Mouse (Mus musculus) CH12.LX (cell line): ENCODE measurements around the gene Krtap9-3. TPM values are rescaled to one million over a fixed set of nuclear protein-coding genes. Genes with fewer than 3 reads are reported as not detected.

Experiments used
- DNase-seq: peaks from one replicate; pipeline ENCODE4 v3.0.0-alpha.2; 2013; ENCODE audit errors: extremely low read depth
- H3K27ac ChIP-seq: 2 replicates; pipeline ENCODE4 v1.5.1; 2012; ENCODE audit warnings: low read depth, mild to moderate bottlenecking, control low read depth, moderate library complexity; ENCODE audit not compliant: insufficient read depth
- H3K27me3 ChIP-seq: replicated peaks from 2 replicates; pipeline ENCODE3; 2012; ENCODE audit warnings: inconsistent platforms
- H3K36me3 ChIP-seq, 2 experiments: replicated peaks in 1 of 2; 2 replicates each; pipeline versions ENCODE3 to v1.6.1; 2012; ENCODE audit warnings: inconsistent platforms in 1 of 2, low read length in 1 of 2, mild to moderate bottlenecking in 1 of 2, mixed read lengths in 1 of 2, moderate library complexity in 1 of 2; ENCODE audit not compliant: control insufficient read depth in 1 of 2, insufficient read depth in 1 of 2
- H3K4me1 ChIP-seq, 2 experiments: 2 replicates each; pipeline ENCODE4 v1.6.1; 2012; ENCODE audit warnings: inconsistent platforms in 1 of 2, moderate library complexity in 1 of 2; ENCODE audit not compliant: insufficient read depth in 2 of 2, control insufficient read depth in 1 of 2
- H3K4me2 ChIP-seq: 2 replicates; pipeline ENCODE4 v1.6.1; 2012; ENCODE audit warnings: low read depth, mild to moderate bottlenecking, control low read depth; ENCODE audit not compliant: poor library complexity, insufficient read depth, severe bottlenecking
- H3K4me3 ChIP-seq, 3 experiments: fragments of 150-350 bp in 1 of 3; sonication (generic) in 1 of 3; replicated peaks in 1 of 3; 2 replicates each; pipeline versions ENCODE3 to v1.5.1; 2011 to 2012; ENCODE audit warnings: low read depth in 2 of 3, low read length in 2 of 3, mild to moderate bottlenecking in 2 of 3, moderate library complexity in 2 of 3, control low read depth in 1 of 3, improper control_type of control experiment in 1 of 3, inconsistent platforms in 1 of 3, mixed read lengths in 1 of 3; ENCODE audit not compliant: poor library complexity in 1 of 3
- H3K79me2 ChIP-seq: replicated peaks from 2 replicates; pipeline ENCODE4 v1.6.1; 2012; ENCODE audit warnings: mild to moderate bottlenecking, moderate library complexity; ENCODE audit not compliant: control insufficient read depth, poor library complexity, insufficient read depth, severe bottlenecking; ENCODE audit errors: extremely low read depth
- H3K9ac ChIP-seq: 2 replicates; pipeline ENCODE4 v1.6.1; 2012; ENCODE audit warnings: low read depth, mild to moderate bottlenecking, control low read depth, moderate library complexity; ENCODE audit not compliant: insufficient read depth
- H3K9me3 ChIP-seq: replicated peaks from 2 replicates; pipeline ENCODE3; 2012; ENCODE audit warnings: low read length, inconsistent platforms, mixed read lengths
- CHD1 ChIP-seq: IDR thresholded peaks from 2 replicates; pipeline ENCODE4 v1.6.1; 2012; ENCODE audit warnings: low read depth, low read length, improper control_type of control experiment, inconsistent platforms
- E2F4 ChIP-seq: IDR thresholded peaks from 2 replicates; pipeline ENCODE4 v1.6.1; 2011; ENCODE audit warnings: low read depth, low read length, improper control_type of control experiment; ENCODE audit not compliant: insufficient replicate concordance
- ELF1 ChIP-seq: IDR thresholded peaks from 2 replicates; pipeline ENCODE4 v1.6.1; 2014; ENCODE audit warnings: low read depth, mild to moderate bottlenecking, inconsistent platforms, low read length, improper control_type of control experiment
- ETS1 ChIP-seq: conservative IDR thresholded peaks from 2 replicates; pipeline ENCODE4 v1.6.1; 2012; ENCODE audit warnings: low read depth, mild to moderate bottlenecking, inconsistent platforms, low read length, improper control_type of control experiment, moderate library complexity
- IRF4 ChIP-seq: IDR thresholded peaks from 2 replicates; pipeline ENCODE4 v1.6.1; 2014; ENCODE audit warnings: low read depth, mild to moderate bottlenecking, inconsistent platforms, low read length, improper control_type of control experiment
- JUND ChIP-seq: conservative IDR thresholded peaks from 2 replicates; pipeline ENCODE4 v1.6.1; 2011; ENCODE audit warnings: low read depth, low read length, improper control_type of control experiment
- MAFK ChIP-seq: IDR thresholded peaks from 2 replicates; pipeline ENCODE4 v1.6.1; 2011; ENCODE audit warnings: low read length, improper control_type of control experiment; ENCODE audit not compliant: insufficient replicate concordance
- MAX ChIP-seq: IDR thresholded peaks from 2 replicates; pipeline ENCODE4 v1.6.1; 2011; ENCODE audit warnings: low read length, improper control_type of control experiment
- MXI1 ChIP-seq: IDR thresholded peaks from 2 replicates; pipeline ENCODE4 v1.6.1; 2011; ENCODE audit warnings: mild to moderate bottlenecking, low read depth, low read length, improper control_type of control experiment
- MYC ChIP-seq: IDR thresholded peaks from 2 replicates; pipeline ENCODE4 v1.6.1; 2011; ENCODE audit warnings: low read depth, mild to moderate bottlenecking, improper control_type of control experiment, low read length
- NELFE ChIP-seq: IDR thresholded peaks from 2 replicates; pipeline ENCODE4 v1.6.1; 2011; ENCODE audit warnings: low read depth, low read length, improper control_type of control experiment
- NRF1 ChIP-seq: IDR thresholded peaks from 2 replicates; pipeline ENCODE4 v1.6.1; 2014; ENCODE audit warnings: low read depth, mild to moderate bottlenecking, inconsistent platforms, low read length, improper control_type of control experiment, moderate library complexity
- PAX5 ChIP-seq: IDR thresholded peaks from 2 replicates; pipeline ENCODE4 v1.6.1; 2012; ENCODE audit warnings: low read length, inconsistent platforms, mixed read lengths
- RCOR1 ChIP-seq: conservative IDR thresholded peaks from 2 replicates; pipeline ENCODE4 v1.6.1; 2012; ENCODE audit warnings: low read depth, mild to moderate bottlenecking, inconsistent platforms, low read length, improper control_type of control experiment
- SMC3 ChIP-seq: IDR thresholded peaks from 2 replicates; pipeline ENCODE4 v1.6.1; 2011; ENCODE audit warnings: low read depth, low read length, improper control_type of control experiment
- TBP ChIP-seq: conservative IDR thresholded peaks from 2 replicates; pipeline ENCODE4 v1.6.1; 2011; ENCODE audit warnings: low read depth, low read length, improper control_type of control experiment
- TCF12 ChIP-seq: IDR thresholded peaks from 2 replicates; pipeline ENCODE4 v1.6.1; 2014; ENCODE audit warnings: low read depth, mild to moderate bottlenecking, inconsistent platforms, low read length, improper control_type of control experiment
- UBTF ChIP-seq: IDR thresholded peaks from 2 replicates; pipeline ENCODE4 v1.6.1; 2012; ENCODE audit warnings: low read depth, mild to moderate bottlenecking, inconsistent platforms, low read length, improper control_type of control experiment, moderate library complexity
- USF1 ChIP-seq: IDR thresholded peaks from 2 replicates; pipeline ENCODE4 v1.6.1; 2014; ENCODE audit warnings: low read depth, mild to moderate bottlenecking, inconsistent platforms, low read length, improper control_type of control experiment
- USF2 ChIP-seq: conservative IDR thresholded peaks from 2 replicates; pipeline ENCODE4 v1.6.1; 2011; ENCODE audit warnings: low read depth, low read length, improper control_type of control experiment
- ZC3H11A ChIP-seq: IDR thresholded peaks from 2 replicates; pipeline ENCODE4 v1.6.1; 2012; ENCODE audit warnings: low read depth, mild to moderate bottlenecking, inconsistent platforms, low read length, improper control_type of control experiment
- ZKSCAN1 ChIP-seq: IDR thresholded peaks from 2 replicates; pipeline ENCODE4 v1.6.1; 2012; ENCODE audit warnings: low read depth, inconsistent platforms, low read length, improper control_type of control experiment, borderline replicate concordance
- dilution Hi-C: fragments of 300-500 bp; cut with MboI; formaldehyde crosslinking; loops from 2 replicates; pipeline ENCODE4 v1.14.3; 2020; ENCODE audit warnings: low sequenced_read_pairs; ENCODE audit not compliant: extremely low pct_unique_long_range_greater_than_20kb, extremely low pct_ligation_motif_present
- in situ Hi-C: fragments of 300-500 bp; cut with MboI; formaldehyde crosslinking; loops from 3 replicates; pipeline ENCODE4 v1.14.3; 2019; ENCODE audit warnings: low sequenced_read_pairs, low pct_ligation_motif_present, low pct_unique_long_range_greater_than_20kb, mixed read lengths
- polyA plus RNA-seq: library from polyadenylated mRNA; unstranded; fragments of >175 nt; gene quantifications from 2 replicates; pipeline ENCODE4 v1.2.1, GENCODE M21; 2012; ENCODE audit warnings: low read depth; ENCODE audit not compliant: insufficient read length
- total RNA-seq, 2 experiments: library from RNA; depleted of rRNA; stranded (reverse); fragments of 300-350 nt in 1 of 2; fragments of >200 nt in 1 of 2; gene quantifications; 2 replicates each; pipeline ENCODE4 v1.2.3; 2012 to 2014

Gene Krtap9-3
- total and polyA plus RNA-seq, 3 experiments = not detected

GRCm38 (mm10) chr11:99640926-99641325 is 43.0 kb upstream of the Krtap9-3 start:
- peaks cover 0 to 5% of the 10 kb centered on the region in 2 experiments; a peak in 1 of 4 replicates for H3K4me1 ChIP-seq
- no peaks in the 10 kb centered on the region for H3K79me2 ChIP-seq
- no peak overlapping the region for H3K27ac ChIP-seq
- H3K4me3 ChIP-seq = no peak overlapping the region
- no peaks in the 10 kb centered on the region for H3K9me3 ChIP-seq
- no peaks in the 10 kb centered on the region for H3K36me3 ChIP-seq
- DNase-seq = no peak
- peaks cover 72% of the 10 kb centered on the region for H3K27me3 ChIP-seq
- in situ Hi-C loops = no loop called here
- dilution Hi-C loops = no loop called here
- TF ChIP-seq TBP (no peak), MAFK (no peak), E2F4 (no peak), USF1 (no peak), ELF1 (no peak), ETS1 (no peak), MYC (no peak), JUND (no peak), UBTF (no peak), MXI1 (no peak), CHD1 (no peak), ZC3H11A (no peak), TCF12 (no peak), MAX (no peak)
- no peak overlapping the region for H3K4me2 ChIP-seq
- H3K9ac ChIP-seq = no peak overlapping the region

- no peak overlapping the region for H3K9ac ChIP-seq
- H3K9me3 ChIP-seq = no peaks in the 10 kb centered on the region
- H3K4me1 ChIP-seq = no peaks in the 10 kb centered on the region
- no peak overlapping the region for H3K4me2 ChIP-seq
- H3K27ac ChIP-seq = no peak overlapping the region
- no peak overlapping the region for H3K4me3 ChIP-seq
- in situ Hi-C loops = no loop called here
- TF ChIP-seq ZC3H11A (no peak), NELFE (no peak), RCOR1 (no peak), E2F4 (no peak), JUND (no peak), SMC3 (no peak), PAX5 (no peak), ZKSCAN1 (no peak), NRF1 (no peak), USF2 (no peak), IRF4 (no peak), UBTF (no peak)
- TF ChIP-seq, all 38 proteins: peak for 0
- dilution Hi-C loops = no loop called here
- Histone ChIP-seq H3K36me3 (no peaks in the 10 kb centered on the region), H3K79me2 (no peaks in the 10 kb centered on the region), H3K27me3 (peaks cover 78% of the 10 kb centered on the region)
- no peak for DNase-seq
Measured at GRCm38 (mm10) chr11:99637086-99637485, 39.2 kb upstream of the Krtap9-3 start.
